Mouse (Mus musculus) 3134 (cell line): ENCODE data around the gene Dnah3.

Experiments
- DNase-seq: peaks from one replicate; pipeline ENCODE4 v3.0.0-alpha.2; 2011; ENCODE audit warnings: low spot score; ENCODE audit not compliant: insufficient read length; ENCODE audit errors: extremely low read depth

Dnah3 gene

DNA sequence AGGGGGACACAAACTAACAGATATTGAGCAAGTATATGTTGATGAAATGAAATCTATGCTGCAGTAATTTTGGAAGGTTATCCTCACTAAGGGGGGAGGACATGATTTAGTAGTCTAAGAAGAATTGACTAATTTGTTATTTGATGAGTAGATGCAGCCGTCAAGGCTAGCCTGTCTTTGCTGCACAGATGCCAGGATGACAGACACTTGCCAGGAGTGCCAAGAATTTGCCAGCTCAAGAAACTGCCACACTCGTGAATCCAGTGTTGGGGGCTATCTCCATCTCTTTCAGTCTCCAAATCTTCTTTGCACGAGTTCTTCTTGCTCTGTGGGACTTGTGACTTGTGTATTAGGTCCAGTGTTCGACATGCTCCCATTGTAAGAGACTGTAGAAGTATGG lies 136.0 kb downstream of the Dnah3 start:
- DNase-seq: no peak

DNA sequence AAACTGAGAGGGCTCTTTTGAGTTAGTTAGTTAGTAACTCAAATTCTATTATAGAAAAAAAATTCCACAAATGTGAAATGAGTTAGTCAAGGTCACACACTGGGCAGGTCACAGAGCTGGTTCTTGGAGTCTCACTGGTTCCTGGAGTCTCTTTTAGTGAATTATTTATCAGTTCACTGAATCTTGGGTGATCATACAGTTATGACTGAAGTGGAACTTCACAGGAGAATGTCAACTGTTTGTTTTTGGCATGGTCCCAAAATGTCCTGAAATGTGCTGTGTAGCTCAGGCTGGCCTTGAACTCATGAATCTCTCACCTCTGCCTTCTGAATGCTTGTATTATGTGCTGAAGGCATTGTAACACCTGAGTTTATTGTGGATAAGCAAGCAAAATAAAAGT lies 137.7 kb downstream of the Dnah3 start:
- no peak for DNase-seq

DNA sequence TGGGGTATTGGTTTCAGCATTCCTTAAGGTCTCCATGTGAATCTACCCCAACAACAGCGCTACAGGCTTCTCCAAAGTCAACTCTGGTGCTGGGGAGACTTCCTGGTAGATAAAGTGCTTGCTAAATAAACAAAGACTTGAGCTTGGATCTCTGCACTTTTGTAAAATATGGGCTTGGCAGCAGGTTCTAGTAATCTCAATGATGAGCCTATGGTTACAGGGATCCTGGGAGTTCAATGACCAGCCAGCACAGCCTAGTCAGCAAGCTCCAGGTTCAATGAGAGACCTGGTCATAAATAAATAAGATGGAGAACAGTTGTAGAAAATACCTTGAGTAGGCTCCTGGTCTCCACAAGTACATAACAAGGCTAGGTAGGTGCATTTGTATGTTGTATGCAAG lies 141.0 kb downstream of the Dnah3 start:
- DNase-seq: no peak

DNA sequence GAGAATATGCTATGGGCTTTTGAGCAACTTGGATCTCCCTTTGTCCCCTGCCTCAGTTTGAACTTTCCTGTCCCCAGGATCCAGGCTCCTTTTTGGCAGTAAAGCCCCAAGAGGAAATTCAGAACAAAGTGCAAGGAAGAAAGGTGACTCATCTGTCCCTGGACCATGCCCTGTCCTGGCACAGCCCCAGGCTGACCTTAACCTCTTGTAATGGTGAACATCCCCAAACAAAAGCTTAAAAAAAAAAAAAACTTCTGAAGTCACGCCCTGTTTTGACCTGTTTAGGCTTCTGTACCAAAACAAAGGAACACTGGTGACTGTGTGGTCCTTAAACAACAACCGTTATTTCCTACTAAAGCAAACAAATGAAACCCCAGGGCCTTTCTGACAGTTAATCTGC lies 153.5 kb downstream of the Dnah3 start:
- DNase-seq: peak; percentile 20

DNA sequence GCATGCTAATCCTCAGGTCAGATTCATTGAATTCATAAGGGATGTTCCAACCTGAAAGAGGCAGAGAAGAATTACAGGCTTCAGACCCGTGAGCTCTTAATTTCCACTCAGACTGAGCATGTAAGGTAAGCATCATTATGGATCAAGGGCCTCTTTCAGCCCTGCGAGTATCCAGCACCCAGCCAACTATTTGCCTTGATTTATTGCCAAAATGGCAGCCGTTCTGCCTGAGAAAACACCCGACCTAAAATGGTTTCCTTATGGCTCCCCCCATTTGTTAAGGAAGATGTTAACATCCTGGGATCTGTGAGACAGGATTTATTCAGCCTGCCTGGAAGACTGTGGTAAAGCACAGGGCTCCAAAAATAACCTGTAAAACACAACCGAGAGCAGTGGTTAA lies 158.0 kb downstream of the Dnah3 start:
- no peak for DNase-seq

DNA sequence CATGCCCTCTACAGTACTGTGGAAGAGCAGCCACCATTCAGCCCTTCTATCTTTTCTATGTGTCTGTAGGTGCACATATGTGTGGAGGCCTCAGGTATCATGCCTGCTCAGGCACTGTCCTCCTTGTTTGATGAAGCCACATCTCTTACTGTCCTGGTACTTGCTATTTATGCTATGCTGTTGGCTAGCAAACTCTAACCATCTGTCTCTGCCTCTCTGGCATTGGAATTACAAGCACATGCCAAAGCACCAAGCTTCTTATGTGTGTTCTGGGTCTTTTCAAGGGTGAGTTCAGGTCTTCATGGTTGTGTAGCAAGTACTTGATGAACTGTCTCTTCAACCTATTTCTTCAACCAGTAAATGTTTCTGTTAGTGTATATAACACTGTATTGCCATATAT lies 158.8 kb downstream of the Dnah3 start:
- DNase-seq: no peak

DNA sequence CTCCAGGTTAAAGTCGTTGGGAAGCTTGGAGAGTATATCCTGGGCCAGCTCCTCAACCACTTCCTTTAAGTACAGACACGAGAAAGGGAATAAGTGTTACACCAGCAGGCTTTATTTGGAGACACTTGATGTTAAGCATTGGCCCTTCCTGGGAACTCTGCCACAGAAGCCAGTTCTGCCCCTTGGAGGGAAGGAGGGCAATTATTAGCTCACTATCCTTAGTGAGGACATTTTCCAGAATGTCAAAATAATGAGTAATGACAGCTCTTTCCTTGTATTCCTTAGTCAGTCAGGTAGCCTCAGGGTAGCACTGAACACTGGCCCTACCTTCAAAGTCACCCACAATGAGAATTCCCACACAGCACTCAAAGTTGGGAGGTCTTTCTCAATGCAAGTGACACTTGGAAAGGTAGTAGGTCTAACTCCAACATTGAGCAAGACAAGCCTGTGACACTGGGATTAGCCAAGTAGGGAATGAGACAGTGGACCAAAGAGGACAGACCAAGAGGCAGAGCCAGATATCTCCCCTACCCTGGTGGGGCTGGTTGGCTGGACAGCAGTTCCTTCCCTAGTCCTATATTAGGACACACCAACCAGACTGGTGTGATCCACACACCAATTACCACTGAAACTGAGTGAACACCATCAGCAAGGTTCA lies 166.2 kb downstream of the Dnah3 start:
- no peak for DNase-seq

DNA sequence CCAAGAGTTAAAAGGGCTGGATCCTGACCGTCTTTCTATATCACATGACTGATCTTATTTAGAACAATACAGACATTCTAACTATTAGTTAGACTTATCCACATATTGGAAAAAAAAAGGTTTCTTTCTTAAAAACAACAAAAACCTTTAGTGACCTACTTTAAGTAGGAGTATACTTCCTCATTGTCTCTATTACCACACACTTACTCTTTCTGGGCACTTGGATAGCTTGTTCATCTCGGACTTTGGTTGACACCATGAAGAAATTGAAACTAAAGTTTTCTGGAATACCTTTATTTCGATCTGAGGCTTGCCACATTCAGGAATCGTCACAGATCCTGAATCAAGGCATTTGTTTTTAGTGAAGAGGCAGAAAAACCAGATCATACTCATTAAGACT lies 174.0 kb downstream of the Dnah3 start:
- DNase-seq: no peak

DNA sequence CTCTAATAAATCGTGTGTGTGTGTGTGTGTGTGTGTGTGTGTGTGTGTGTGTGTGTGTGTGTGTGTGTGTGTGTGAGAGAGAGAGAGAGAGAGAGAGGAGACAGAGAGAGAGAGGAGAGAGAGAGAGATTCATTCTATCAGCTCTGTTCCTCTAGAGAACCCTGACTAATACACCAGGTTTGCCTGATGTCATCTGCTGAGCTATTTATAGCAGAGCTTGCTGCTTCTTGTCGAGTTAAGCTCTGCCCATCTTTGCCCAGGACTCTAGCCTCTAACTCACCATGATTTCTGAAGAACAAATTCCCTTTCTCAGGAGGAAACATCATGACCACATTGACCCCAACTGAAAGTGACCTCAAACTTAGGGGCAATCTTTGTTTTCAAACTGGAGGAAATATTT lies 174.6 kb downstream of the Dnah3 start:
- peak; percentile 30 for DNase-seq

DNA sequence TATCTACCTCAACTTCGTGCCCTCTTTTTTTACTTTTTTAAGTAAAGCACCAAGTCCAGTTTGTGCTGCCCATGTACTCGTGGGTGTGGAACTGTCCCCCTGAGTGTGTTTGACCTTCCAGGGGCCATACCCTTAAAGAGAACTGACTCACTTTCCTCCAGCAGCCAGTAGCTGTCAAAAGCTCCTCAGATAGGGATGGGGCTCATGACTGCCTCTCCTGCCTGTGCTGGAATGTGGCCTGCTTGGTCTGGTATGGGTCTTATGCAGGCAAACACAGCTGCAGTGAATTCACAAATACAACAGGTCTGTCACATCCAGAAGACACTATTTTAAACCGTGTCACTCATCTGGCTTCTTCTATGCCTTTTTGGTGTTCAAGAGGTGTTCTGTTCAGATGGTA lies 183.4 kb downstream of the Dnah3 start:
- no peak for DNase-seq

DNA sequence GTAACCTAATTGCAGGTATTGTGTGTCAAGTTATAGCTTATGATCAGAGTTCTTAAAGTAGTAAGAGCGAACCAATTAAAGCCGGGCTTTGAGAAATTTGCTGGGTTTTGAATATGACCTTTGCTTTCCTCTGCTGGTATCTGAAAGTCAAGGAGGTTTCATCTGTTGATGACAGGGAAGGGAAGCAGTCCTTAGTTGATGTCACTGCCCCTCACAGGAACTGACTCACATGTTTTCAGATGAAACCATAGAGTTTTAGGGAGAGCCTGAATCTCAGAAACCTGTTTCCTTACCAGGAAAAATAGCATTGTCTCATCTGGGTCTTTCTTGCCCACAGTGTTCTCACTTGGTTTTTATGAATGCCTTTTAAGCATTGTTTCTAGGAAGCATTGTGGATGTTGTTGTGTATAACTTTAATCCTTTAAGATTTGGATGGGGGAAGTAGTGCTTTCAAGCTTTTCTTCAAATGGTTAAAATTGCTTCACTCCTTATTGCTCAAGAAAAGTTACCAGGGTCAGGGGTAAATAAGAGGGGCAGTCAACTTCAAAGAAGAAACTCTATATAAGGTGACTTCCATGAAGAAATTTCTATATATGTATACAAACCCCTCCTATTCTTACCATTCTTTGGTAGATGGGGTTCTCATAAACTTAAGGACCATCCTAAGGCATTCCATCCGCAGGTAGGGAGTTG lies 188.4 kb downstream of the Dnah3 start:
- no peak for DNase-seq

DNA sequence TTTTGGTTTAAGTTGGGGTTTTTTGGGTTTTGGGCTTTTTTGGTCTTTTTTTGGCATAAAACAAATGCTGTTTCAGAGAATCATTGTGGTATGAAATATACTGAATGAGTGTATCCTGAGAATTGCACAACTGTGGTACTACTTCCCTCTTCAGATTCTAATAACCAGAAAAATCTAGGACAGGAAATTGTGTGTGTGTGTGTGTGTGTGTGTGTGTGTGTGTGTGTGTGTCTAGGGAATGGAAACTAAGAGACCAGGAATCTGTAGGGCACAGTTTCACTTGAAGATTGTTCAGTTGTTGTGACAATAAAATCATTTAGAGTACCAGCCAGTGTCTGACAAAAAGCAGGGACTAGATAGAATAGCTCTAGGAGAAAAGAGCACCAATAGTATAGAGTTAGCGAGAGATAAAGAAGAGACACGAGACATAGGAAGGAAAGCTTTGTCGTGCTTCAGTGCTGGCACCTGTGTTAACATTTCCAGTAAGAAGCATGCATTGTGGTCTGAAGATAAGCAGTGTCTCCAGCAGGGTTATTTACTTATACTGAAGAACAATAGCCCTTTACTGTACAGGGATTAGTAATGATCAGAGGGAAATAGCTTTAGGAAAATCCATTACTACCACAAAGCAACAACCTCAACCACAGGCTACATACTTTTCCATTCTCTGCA lies 195.6 kb downstream of the Dnah3 start:
- DNase-seq: no peak

DNA sequence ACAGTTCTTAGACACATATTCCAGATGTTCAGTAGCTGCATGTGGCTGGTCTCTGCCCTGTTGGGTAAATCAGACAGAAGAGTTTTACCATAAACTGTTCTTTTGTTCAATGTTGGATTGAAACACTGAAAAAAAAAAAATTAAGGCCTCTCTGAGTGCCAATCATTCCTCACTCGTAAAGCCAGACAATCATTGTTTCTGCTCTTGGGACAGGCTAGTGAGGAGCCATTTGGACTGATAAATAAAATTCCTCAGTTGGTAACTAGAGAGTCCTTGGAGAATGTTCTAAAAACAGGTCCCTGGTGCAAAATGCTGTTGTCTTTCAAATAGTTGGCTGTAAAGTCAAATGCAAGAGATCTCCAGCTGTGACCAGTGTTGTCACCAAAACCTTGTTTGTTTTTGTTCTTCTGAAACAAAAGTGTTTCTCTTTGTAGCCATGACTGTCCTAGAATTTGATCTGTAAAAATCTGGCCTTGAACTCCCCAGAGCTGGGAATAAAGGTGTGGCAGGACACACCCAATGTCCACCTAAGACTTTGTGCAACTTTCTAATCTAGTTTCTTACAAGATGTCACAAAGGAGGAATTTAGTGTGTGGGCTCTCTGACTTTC lies 196.7 kb downstream of the Dnah3 start:
- no peak for DNase-seq

DNA sequence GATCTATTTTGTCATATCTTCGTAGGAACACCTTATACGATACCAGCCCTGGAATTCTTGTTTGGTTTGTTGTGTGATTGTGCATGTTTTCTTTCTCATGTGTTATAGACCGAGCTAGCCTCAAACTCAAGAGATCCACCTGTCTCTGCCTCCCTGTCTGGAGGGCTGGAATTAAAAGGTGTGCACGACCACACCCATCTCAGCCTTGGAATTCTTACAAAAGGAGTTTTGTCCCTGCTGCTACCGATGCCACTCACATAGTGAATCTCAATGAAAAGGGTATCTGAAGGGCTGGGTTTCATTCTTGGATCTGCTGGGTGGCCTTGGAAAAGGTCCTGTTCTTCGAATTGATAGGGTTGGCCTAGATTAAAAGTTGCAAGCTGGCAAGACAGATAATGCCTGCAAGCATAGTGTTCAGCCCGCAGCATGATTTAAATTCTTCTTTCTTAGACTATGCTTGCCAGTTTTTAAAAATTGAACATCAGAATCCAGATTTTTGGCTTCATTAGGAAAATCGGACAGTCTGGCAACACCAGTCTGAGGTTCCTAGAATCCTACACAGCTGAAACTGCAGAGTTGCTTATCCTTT lies 197.5 kb downstream of the Dnah3 start:
- no peak for DNase-seq

DNA sequence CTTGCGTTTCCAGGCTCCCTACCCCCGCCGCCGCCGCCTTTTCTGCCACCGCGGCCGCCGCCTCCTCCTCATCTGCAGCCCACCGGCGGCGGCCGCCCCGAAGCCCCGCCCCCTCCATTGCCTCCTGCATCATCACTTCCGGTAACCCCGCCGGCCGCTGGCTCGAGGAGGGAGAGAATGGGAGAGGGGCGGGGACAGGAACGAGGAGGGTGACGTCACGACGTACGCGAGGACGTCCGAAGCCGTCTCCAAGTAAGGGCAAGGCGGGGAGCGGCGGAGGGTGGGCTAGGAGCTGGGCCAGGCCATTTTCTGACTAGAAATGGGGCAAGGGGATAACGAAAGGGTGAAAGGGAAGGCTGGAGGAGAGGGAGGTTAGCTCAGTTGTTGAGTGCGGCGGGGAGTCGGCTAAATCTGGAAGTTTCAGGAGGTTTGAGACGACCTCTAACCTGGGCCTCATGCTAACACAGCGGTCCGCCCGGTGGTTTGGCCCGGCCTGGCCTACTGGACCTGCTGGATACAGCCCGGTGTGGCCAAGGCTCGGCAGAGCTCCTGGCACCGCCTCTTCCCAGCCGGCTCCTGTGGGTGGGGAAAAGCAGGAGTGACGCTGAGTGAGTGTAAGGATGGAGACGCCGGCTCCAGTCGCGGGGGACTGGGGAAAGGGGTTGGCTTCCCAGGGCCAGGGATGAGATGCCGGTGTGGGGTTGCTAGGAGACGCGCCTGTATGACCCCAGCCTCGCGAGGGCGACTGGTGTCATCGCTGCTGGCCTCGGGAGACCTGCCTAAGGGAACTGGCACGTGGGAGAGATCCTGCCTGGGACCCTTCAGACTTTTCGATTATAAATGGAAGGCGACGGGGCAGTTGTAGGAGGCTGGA lies 199.2 kb downstream of the Dnah3 start, which contains the start of the genes Lyrm1 and Dcun1d3:
TSS of gene Lyrm1 (plus strand) at position 223 of the 874 bp plus-strand sequence.
TSS of gene Dcun1d3 (minus strand) at position 660 of the 874 bp plus-strand sequence.
- peak; percentile 95 for DNase-seq

DNA sequence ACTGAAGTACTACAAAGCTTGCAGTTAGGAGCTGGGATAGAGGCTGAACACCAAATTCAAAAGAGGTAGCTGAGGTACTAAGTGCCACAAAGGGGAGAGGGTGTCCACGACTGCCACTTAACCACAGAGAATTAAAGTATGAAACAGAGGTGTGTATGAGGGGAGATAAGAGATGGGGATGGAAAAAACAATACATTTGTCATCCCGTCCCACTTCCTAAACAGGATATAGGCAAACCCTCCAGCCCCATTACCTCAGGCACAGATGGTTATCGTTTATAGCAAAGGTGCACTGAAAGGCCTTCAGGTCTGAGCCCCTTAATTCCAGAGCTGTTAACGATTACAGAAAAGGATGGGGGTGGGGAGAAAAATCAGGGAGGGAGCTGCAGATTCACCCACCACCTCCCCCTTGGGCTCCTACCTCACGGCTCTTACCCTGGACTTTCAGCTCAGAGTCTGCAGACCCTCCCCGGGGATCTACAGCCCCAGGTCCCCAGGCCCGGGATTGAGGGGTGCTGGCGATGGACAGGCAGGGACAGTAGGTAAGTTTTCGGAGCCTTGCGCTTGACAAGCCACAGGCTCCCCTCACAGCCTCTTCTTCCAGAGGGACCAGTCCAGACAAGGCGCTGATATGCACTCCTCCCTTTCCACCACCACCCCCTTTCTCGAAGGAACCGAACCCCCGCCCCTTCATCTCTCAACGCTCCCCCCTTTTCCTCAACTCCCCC lies 200.1 kb downstream of the Dnah3 start:
- DNase-seq: no peak

DNA sequence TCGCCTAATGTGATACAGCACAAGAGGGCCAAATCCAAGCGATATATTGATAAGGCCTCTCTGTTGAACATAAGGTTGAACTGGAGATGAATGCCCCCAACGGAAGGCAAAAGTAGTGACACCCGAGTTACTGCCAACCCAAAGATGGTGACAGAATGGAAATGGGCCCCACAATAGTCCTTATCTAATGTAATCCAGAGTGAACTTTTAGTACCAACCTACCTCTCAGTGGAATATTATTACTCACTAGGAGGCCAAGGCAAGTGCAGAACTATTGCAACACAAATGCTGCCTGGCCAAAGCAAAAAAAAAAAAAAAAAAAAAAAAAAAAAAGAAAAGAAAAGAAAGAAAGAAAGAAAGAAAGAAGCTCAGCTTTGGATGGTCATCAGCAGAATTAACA lies 202.3 kb downstream of the Dnah3 start:
- DNase-seq: no peak

DNA sequence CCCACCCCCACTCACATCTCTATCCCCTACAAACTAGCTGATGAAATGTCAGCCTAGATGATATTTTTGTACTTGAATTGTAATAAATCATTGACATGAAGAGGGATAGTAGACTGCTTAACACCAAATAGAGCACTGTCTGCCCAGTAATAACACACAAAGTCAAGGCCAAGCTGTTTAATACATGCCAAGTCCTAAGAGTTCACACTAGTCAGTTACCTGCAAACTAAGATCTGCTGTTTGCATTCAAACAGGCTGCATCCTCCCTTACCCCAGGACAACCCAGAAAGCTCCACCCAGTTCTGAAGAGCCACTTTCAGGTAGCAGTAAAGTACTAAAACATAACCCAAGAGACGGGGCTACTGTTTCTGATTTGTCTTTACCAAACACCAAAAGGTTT lies 202.9 kb downstream of the Dnah3 start:
- no peak for DNase-seq

DNA sequence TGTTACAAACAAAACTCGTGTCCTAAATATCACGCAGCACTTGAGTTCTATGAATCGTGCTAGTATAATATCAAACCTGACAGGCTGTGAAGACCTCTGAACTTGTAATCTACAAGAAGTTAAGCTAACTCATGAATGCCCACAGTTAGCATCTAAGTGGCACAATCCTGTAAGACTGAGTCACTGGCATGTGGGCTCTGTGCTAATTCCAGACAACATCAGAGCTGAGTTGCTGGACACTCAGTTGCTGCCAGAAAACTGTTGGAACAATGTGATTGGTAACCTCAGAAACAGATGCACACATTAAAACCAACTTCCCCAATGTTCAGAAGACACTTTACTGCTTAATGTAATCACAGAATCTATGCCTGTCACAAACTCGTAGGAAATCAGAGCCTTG lies 207.2 kb downstream of the Dnah3 start:
- DNase-seq: peak; percentile 45

DNA sequence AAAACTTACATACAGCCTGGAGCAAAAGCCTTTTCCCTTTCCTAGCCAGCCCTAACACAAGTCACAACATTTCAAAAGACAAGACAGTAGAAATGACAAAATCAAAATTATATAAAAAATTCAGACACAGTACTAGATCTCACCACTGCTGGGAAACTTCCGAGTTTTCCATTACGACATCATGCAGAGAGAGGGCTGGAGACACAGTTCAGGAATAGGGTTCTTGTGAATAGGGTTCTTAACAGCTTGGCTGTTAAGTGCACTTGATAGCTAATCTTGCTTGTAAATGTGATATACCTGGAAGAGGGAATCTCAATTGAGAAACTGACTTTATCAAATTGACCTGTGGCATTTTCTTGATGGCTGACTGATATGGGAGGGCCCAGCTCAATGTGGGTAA lies 213.9 kb downstream of the Dnah3 start:
- no peak for DNase-seq
